Mouse (Mus musculus): ENCODE measurements around the gene Ephb4. TPM values are rescaled to one million over a fixed set of nuclear protein-coding genes. Genes with fewer than 3 reads are reported as not detected.

Gene Ephb4
- total RNA-seq, 2 experiments from 2014 or later: 4.9 to 6.8 TPM

DNA sequence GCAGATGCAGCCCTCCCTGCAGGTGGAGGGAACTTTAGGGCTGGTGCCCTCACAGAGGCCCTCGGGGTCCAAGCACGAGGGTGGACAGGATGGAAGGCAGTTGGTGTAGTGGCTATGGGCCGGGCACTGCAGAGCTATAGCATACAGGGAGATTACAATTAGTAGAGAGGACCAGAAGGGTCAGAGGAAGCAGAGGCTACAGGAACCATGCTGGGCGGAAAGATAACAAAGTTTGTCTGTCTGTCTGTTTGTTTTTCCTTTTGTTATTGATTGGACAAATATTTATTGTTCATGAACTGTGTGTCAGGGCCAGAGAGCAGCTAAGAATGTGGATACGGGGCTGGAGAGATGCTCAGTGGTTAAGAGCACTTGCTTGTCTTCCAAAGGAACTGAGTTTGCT lies 64.3 kb downstream of the Ephb4 start:
- Histone ChIP-seq H3K27ac (no peak overlapping the region), H3K4me3 (no peak overlapping the region)
- DNase-seq (ENCODE audit: extremely low spot score in 1 of 2, low spot score in 2 of 2): no peak
- no peak for TF ChIP-seq CTCF (IDR thresholded peaks at IDR 0.05)
- intact Hi-C loops (cut with DNase I): no loop called here

DNA sequence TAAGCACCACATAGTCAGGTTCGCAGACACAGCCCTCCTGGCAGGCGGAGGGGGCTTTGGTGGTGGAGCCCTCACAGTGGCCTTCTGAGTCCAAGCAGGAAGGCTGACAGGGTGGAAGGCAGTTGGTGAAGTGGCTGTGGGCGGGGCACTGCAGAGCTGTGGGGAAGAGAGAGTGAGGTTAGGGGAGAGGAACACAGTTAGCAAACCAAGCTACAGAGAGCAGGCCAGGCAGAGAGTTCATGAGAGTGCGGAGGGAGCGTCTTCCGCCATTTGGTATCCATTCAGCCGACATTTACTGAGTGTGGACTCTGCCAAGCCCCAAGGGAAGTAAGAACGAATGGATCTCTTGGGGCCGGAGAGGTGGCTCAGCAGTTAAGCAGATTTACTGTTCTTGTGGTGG lies 69.2 kb downstream of the Ephb4 start:
- intact Hi-C loops (cut with DNase I): no loop called here
- H3K4me3 ChIP-seq: no peak overlapping the region
- no peak overlapping the region for H3K27ac ChIP-seq
- no peak for DNase-seq (ENCODE audit: extremely low spot score in 1 of 2, low spot score in 2 of 2)
- no peak for TF ChIP-seq CTCF (IDR thresholded peaks at IDR 0.05)

DNA sequence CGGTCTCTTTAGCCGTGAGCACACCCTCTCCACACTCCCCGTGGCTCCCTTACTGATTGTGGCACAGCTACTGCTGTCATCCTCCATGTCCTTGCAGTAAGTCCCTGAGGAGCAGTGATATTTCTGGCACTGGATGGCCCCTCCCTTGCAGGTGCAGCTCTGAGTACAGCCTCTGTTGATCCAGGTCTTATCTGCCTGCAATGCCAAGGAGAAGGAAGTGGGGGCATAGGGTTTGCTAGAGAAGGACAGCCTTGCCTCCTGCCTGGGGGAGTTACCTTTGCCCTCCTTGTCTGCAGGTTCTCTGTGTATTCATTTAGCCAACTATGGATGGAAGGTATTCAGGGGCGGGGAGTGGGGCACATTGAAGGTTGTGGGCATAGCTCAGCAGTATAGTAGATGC lies 69.9 kb downstream of the Ephb4 start:
- intact Hi-C loops (cut with DNase I): no loop called here
- no peak for TF ChIP-seq CTCF (IDR thresholded peaks at IDR 0.05)
- no peak overlapping the region for H3K4me3 ChIP-seq
- H3K27ac ChIP-seq: no peak overlapping the region
- no peak for DNase-seq (ENCODE audit: extremely low spot score in 1 of 2, low spot score in 2 of 2)

DNA sequence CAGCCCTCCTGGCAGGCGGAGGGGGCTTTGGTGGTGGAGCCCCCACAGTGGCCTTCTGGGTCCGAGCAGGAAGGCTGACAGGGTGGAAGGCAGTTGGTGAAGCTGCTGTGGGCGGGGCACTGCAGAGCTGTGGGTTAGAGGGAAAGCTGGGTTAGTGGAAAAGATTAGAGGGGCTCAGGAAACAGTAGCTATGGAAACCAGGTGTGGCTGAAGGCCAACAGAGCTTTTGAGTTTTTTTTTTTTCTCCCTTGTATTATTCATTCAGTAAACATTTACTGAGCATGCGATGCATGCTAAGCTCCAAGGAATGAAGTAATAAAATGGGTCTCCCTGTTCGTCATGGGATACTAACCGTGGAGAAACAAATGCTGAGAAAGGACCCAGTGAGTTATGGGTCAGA lies 75.7 kb downstream of the Ephb4 start:
- Histone ChIP-seq H3K4me3 (no peak overlapping the region), H3K27ac (no peak overlapping the region)
- DNase-seq (ENCODE audit: extremely low spot score in 1 of 2, low spot score in 2 of 2): no peak
- TF ChIP-seq CTCF (IDR thresholded peaks at IDR 0.05): no peak
- intact Hi-C loops (cut with DNase I): no loop called here

Other genes with a start within 250 kb of the Ephb4 start
- gene Trim56, start 233.9 kb upstream of the Ephb4 start, total RNA-seq (2021): 1 to 10 TPM; 4.3 to 5.7 TPM
- gene Muc3, start 200.8 kb upstream of the Ephb4 start, total RNA-seq (2021): not detected
- gene Muc3a, start 137.7 kb upstream of the Ephb4 start, total RNA-seq (2021): 1 to 10 TPM; 4.6 to 5.4 TPM
- gene Ache, start 62.6 kb upstream of the Ephb4 start, total RNA-seq (2021): 10 to 100 TPM; 53.8 to 62.9 TPM
- 10 to 100 TPM; 11.6 to 14.4 TPM for gene Ufsp1, start 55.5 kb upstream of the Ephb4 start, total RNA-seq (2021)
- 100 to 1,000 TPM; 202 to 221 TPM for gene Srrt, start 42.4 kb upstream of the Ephb4 start, total RNA-seq (2021)
- 1 to 10 TPM; 4.5 to 6.5 TPM for gene Trip6, start 35.7 kb upstream of the Ephb4 start, total RNA-seq (2021)
- gene Slc12a9, start 16.5 kb upstream of the Ephb4 start, total RNA-seq (2021): 10 to 100 TPM; 22.8 to 25.1 TPM
- under 1 TPM; 0.30 to 0.38 TPM for gene Zan, start 127.0 kb downstream of the Ephb4 start, total RNA-seq (2021)
- gene Pop7, start 152.4 kb downstream of the Ephb4 start, total RNA-seq (2021): 10 to 100 TPM; 30.4 to 35.9 TPM
- 10 to 100 TPM; 58.1 to 59.9 TPM for gene Gigyf1, start 168.4 kb downstream of the Ephb4 start, total RNA-seq (2021)
- gene Epo, start 183.1 kb downstream of the Ephb4 start, total RNA-seq (2021): not detected
- 100 to 1,000 TPM; 570 to 583 TPM for gene Gnb2, start 183.4 kb downstream of the Ephb4 start, total RNA-seq (2021)
- gene Actl6b, start 203.4 kb downstream of the Ephb4 start, total RNA-seq (2021): 100 to 1,000 TPM; 103 to 111 TPM
- gene Tfr2, start 219.7 kb downstream of the Ephb4 start, total RNA-seq (2021): 10 to 100 TPM; 13.2 to 14.9 TPM